Mouse (Mus musculus) lung, adult 2 months (tissue): ENCODE measurements around the gene Cybb. TPM values are rescaled to one million over a fixed set of nuclear protein-coding genes. Genes with fewer than 3 reads are reported as not detected.
"Not testable (repeated sequence)": the region's sequence is repeated elsewhere in the genome, so short reads cannot be mapped to it uniquely, and the experiment has no call there.

Experiments used
- DNase-seq: peaks from one replicate; pipeline ENCODE4 v3.0.0; 2022
- H3K4me1 ChIP-seq: fragments of 200-500 bp; 2 replicates; pipeline ENCODE4 v1.6.1; 2011; ENCODE audit warnings: low read length; ENCODE audit not compliant: control insufficient read depth, insufficient read depth
- H3K4me3 ChIP-seq: fragments of 200-500 bp; replicated peaks from 2 replicates; pipeline ENCODE3; 2011; ENCODE audit warnings: low read depth, mild to moderate bottlenecking, control low read depth, low read length; ENCODE audit errors: extremely low read depth
- CTCF ChIP-seq: fragments of 200-500 bp; IDR thresholded peaks from 2 replicates; pipeline ENCODE4 v1.5.1; 2011; ENCODE audit warnings: mild to moderate bottlenecking, low read length, control low read depth; ENCODE audit not compliant: insufficient read depth
- POLR2A ChIP-seq: fragments of 200-500 bp; IDR thresholded peaks from 2 replicates; pipeline ENCODE4 v1.6.1; 2011; ENCODE audit warnings: low read depth, mild to moderate bottlenecking, control low read depth, low read length, borderline replicate concordance; ENCODE audit errors: extremely low read depth
- WGBS: fragments of 180-500 bp; shearing (Covaris S2); methylation state at CpG from one replicate; pipeline ENCODE4 v1.1.7; 2018; 5-methylcytosine and 5-hydroxymethylcytosine counted together
- polyA plus RNA-seq: library from polyadenylated mRNA; depleted of rRNA; stranded (reverse); fragments of >200 nt; gene quantifications from 2 replicates; pipeline ENCODE4 v1.2.3, GENCODE M21; 2012; rRNA removed

Cybb gene
- 5.4 and 11.5 TPM in 2 replicates for polyA plus RNA-seq

- TF ChIP-seq POLR2A (no peak), CTCF (no peak)
- 67% methylated on average over 4 of the region's 4 CpGs for WGBS
- H3K4me3 ChIP-seq: no peak within 1 kb of the TSS
These were observed at the start of gene Cybb for GRCm38 (mm10) chrX:9487671-9488070. TSS of gene Cybb (minus strand) at chrX:9487771.

DNA sequence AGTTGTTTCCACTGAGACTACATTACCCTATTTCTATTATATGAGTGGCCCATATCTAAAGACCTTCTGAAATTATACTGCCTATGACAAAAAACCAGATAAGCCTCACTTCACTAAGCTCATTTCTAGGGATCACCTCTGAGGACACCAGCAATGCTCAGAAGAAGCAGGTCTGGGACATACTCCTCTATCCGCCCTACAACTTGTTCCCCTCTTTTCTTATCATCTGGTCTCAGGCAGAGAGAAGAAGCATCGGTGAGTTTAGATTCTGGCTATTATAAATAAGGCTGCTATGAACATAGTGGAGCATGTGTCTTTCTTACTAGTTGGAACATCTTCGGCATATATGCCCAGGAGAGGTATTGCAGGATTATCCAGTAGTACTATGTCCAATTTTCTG lies 49.3 kb upstream of the Cybb start:
- DNase-seq: no peak
- Histone ChIP-seq H3K4me3 (no peak overlapping the region), H3K4me1 (no peaks in the 10 kb centered on the region)
- TF ChIP-seq CTCF (no peak), POLR2A (no peak)
- 91% methylated on average over 3 of the region's 3 CpGs for WGBS

More at GRCm38 (mm10) chrX:9487671-9488070, at the start of gene Cybb:
- DNase-seq: no peak
- no peaks in the 10 kb centered on the region for H3K4me1 ChIP-seq

GRCm38 (mm10) chrX:9519969-9520368 lies 32.4 kb upstream of the Cybb start:
- H3K4me3 ChIP-seq, H3K4me1 ChIP-seq: not testable (repeated sequence)
- TF ChIP-seq CTCF: peak; percentile 59
- DNase-seq: peak; percentile 22
- 26% methylated on average over 2 of the region's 2 CpGs for WGBS

- not testable (repeated sequence) for H3K4me1 ChIP-seq, H3K4me3 ChIP-seq, DNase-seq
These were observed 30.0 kb upstream of the Cybb start for GRCm38 (mm10) chrX:9517531-9517930.

- WGBS: 83% methylated on average over 6 of the region's 6 CpGs
- H3K4me3 ChIP-seq, DNase-seq, H3K4me1 ChIP-seq: not testable (repeated sequence)
These were observed 12.5 kb downstream of the Cybb start for GRCm38 (mm10) chrX:9475036-9475435.

DNA sequence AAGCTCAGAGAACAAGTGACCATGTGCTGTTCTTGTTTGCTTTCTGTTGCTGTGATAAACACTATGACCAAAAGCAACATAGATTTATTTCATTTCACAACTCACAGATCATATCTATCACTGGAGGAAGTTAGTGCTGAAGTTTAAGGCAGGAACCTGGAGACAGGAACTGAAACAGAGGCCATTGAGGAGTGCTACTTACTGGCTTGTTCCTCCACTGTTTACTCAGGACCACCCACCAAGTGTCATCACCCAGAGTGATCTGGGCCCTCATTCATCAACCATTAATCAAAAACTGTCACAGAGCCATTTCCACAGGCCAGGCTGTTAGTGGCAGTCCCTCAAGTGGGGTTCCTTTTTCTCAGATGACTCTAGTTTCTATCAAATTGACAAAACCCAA lies 13.1 kb downstream of the Cybb start:
- no peak for DNase-seq
- Histone ChIP-seq H3K4me3 (no peak overlapping the region), H3K4me1 (no peaks in the 10 kb centered on the region)
- no peak for TF ChIP-seq POLR2A
- TF ChIP-seq CTCF: no peak

GRCm38 (mm10) chrX:9473768-9474167 lies 13.8 kb downstream of the Cybb start:
- TF ChIP-seq POLR2A (no peak), CTCF (no peak)

DNA sequence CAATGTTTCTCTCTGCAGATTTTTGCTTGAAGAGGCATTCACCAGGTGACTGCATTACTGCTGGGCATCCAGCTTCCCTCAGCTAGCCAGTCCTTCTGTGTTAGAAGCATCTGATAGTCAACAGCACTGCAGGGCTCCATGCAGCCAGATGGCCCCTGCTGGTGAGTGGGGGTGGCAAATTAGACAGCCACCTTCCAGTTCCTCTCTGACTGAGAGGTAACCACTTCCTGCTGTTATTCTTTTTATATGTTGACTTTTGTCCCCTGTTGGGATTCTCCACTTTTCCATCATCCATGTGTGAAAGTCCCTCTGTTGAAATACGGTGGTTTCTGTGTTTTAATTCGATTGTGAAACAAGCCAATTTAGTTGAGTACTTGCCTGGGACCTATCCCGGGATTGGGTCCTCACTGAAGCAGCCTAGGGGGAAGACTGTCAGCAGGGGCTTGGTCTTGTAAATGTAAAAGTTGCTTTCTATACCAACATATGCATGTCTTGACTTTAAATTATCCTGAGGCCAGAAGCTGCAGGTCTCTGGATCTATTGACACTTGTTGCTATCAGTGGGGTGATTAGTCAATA lies 16.7 kb downstream of the Cybb start:
- 42% methylated on average over 3 of the region's 3 CpGs for WGBS
- no peak for DNase-seq
- no peaks in the 10 kb centered on the region for H3K4me1 ChIP-seq
- TF ChIP-seq CTCF (no peak), POLR2A (no peak)
- H3K4me3 ChIP-seq: no peak overlapping the region

More at GRCm38 (mm10) chrX:9473768-9474167, 13.8 kb downstream of the Cybb start:
- Histone ChIP-seq H3K4me1 (no peaks in the 10 kb centered on the region), H3K4me3 (no peak overlapping the region)
- DNase-seq: no peak
- 58% methylated on average over 2 of the region's 2 CpGs for WGBS

DNA sequence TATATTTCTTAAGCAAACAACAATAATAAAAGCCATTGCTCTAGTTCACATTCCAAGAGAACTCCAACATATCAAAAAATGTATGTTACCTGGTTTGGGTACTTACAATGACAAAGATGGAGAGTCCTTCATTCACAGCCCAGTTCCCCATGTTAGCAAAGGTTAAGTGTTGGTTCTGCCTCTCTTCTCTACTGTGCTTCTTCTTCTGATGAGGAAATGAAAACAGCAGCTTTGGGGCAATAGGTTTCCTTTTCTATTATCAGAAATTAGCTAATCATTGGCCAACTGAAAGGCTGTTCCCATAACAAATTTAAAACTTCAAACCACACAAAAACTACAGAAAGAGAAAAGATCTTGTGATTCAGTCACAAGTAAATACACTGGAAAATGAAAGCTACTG lies 18.5 kb downstream of the Cybb start:
- no peak for DNase-seq
- no peaks in the 10 kb centered on the region for H3K4me1 ChIP-seq
- TF ChIP-seq POLR2A (no peak), CTCF (no peak)
- H3K4me3 ChIP-seq: no peak overlapping the region

- H3K4me1 ChIP-seq: no peaks in the 10 kb centered on the region
- no peak for TF ChIP-seq CTCF
- no peak for TF ChIP-seq POLR2A
- no peak overlapping the region for H3K4me3 ChIP-seq
- whole genome bisulfite sequencing: 79% methylated on average over 4 of the region's 4 CpGs
- no peak for DNase-seq
These were observed 20.6 kb downstream of the Cybb start for GRCm38 (mm10) chrX:9467020-9467419.

GRCm38 (mm10) chrX:9465890-9466289 lies 21.7 kb downstream of the Cybb start:
- WGBS: 57% methylated on average over 2 of the region's 2 CpGs
- TF ChIP-seq POLR2A (no peak), CTCF (no peak)
- no peaks in the 10 kb centered on the region for H3K4me1 ChIP-seq
- no peak overlapping the region for H3K4me3 ChIP-seq
- DNase-seq: no peak
